Mouse (Mus musculus) myocyte (in vitro differentiated cells): ENCODE data around the gene Cyb5rl.

Source experiments
- MAX ChIP-seq: IDR thresholded peaks from one replicate; pipeline ENCODE4 v1.6.1; 2011; ENCODE audit warnings: low read depth, mild to moderate bottlenecking, control low read depth
- MYOG ChIP-seq, 3 experiments: IDR thresholded peaks; one replicate each; pipeline ENCODE4 v1.6.1; 2011; ENCODE audit warnings: control low read depth in 2 of 3, low read depth in 2 of 3, mild to moderate bottlenecking in 2 of 3; ENCODE audit not compliant: insufficient read length in 2 of 3, control insufficient read depth in 1 of 3, insufficient read depth in 1 of 3
- POLR2A ChIP-seq: IDR thresholded peaks from one replicate; pipeline ENCODE4 v1.6.1; 2011; ENCODE audit warnings: low read depth, mild to moderate bottlenecking, control low read depth, moderate library complexity; ENCODE audit not compliant: insufficient read length
- POLR2AphosphoS2 ChIP-seq: IDR thresholded peaks from one replicate; pipeline ENCODE4 v1.6.1; 2011; ENCODE audit warnings: low read depth, control low read depth; ENCODE audit not compliant: insufficient read length
- REST ChIP-seq: IDR thresholded peaks from one replicate; pipeline ENCODE4 v1.6.1; 2011; ENCODE audit warnings: mild to moderate bottlenecking, control low read depth, moderate library complexity; ENCODE audit not compliant: insufficient read depth, insufficient read length
- USF1 ChIP-seq: IDR thresholded peaks from one replicate; pipeline ENCODE4 v1.6.1; 2011; ENCODE audit warnings: low read depth, mild to moderate bottlenecking, control low read depth, moderate library complexity

GRCm38 (mm10) chr4:107127901-107128669, 61.3 kb downstream of the Cyb5rl start:
- TF ChIP-seq POLR2AphosphoS2, result no peak
- no peak for TF ChIP-seq POLR2A
- TF ChIP-seq MAX, result no peak
- TF ChIP-seq USF1, result no peak
- no peak for TF ChIP-seq MYOG (IDR thresholded peaks at IDR 0.05; ENCODE audit: control insufficient read depth in 1 of 3, insufficient read depth in 1 of 3, insufficient read length in 2 of 3, low read depth in 2 of 3)
- no peak for TF ChIP-seq REST
